Mouse (Mus musculus) adrenal gland, adult 8-10 months (tissue): ENCODE results near the gene Hspg2. TPM values are rescaled to one million over a fixed set of nuclear protein-coding genes. Genes with fewer than 3 reads are reported as not detected.

Experiments used
- DNase-seq: peaks from one replicate; pipeline ENCODE4 v3.0.0; 2022
- total RNA-seq, 4 experiments: library from RNA; stranded (reverse); gene quantifications; 2 replicates each; pipeline ENCODE4 v1.2.4; 2022

Gene Hspg2
- total RNA-seq, 4 experiments from 2014 or later = 107 to 236 (median 145) TPM

DNA sequence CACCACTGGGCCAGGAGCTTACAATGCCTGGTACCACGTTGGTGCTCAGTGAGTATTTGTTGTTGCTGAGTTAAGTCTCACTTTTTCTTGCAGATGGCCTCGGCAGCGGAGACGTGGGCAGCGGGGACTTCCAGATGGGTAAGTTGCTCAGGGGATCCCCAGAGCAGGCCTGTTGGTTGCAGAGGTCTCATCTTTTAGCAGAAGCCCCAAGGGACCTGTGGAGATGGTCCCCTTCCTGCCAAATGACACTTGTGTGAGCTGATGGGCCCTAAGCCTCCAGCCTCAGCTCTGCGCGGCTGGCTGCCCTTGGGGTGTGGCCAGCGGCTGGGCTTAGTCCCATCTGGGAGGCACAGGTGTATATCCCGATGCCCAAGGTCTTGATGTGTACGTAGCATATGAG lies 33.6 kb downstream of the Hspg2 start:
- DNase-seq = no peak

GRCm38 (mm10) chr4:137502801-137503200 lies 34.2 kb downstream of the Hspg2 start:
- DNase-seq = peak; percentile 81

DNA sequence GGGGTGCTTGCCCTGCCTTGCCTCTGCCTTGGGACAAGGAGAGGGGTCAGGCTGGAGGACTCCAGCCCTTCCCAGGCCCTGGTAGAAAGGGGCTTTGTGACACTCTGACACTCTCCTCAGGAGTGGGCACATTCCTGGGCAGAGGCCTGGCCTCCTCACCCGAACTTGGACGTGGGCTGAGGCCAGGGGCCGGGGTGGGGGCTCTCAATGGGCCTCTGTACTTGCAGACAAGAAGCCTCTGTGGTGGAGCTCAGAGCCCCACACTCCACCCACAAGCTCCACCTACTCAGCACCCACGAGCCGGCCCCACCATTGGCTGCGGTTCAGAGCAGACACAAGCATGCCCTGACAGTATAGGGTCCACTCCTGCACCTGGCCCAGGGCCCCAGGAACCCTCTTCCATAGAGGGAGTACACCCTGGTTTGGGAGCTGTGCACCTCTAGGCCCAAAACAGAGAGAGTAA lies 35.0 kb downstream of the Hspg2 start:
- no peak for DNase-seq

- DNase-seq = no peak
Measured at GRCm38 (mm10) chr4:137506629-137507028, 38.1 kb downstream of the Hspg2 start.

- DNase-seq = peak; percentile 57
Measured at GRCm38 (mm10) chr4:137509528-137509927, 41.0 kb downstream of the Hspg2 start.

GRCm38 (mm10) chr4:137510021-137510696 lies 41.6 kb downstream of the Hspg2 start:
- no peak for DNase-seq

GRCm38 (mm10) chr4:137512897-137513296 lies 44.3 kb downstream of the Hspg2 start:
- DNase-seq = no peak

GRCm38 (mm10) chr4:137517989-137518691 lies 49.6 kb downstream of the Hspg2 start:
- no peak for DNase-seq

GRCm38 (mm10) chr4:137518746-137519145 lies 50.2 kb downstream of the Hspg2 start:
- DNase-seq = no peak

- no peak for DNase-seq
Measured at GRCm38 (mm10) chr4:137520346-137520745, 51.8 kb downstream of the Hspg2 start.

DNA sequence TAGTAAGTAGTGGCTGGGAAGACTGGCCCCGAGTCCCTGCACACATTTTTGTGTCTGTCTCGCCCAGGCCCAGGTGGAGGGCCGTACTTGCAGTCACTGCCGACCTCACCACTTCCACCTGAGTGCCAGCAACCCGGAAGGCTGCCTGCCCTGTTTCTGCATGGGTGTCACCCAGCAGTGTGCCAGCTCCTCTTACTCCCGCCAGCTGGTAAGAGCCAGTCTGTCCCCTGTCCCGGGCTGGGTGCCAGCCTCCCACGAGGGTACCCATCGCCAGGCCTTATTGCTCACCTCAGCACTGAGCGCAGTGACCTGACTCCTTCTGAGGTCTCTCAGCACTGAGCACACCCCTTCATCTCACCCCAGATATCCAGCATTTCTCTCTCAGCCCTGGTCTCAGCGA lies 53.4 kb downstream of the Hspg2 start:
- DNase-seq = no peak

DNA sequence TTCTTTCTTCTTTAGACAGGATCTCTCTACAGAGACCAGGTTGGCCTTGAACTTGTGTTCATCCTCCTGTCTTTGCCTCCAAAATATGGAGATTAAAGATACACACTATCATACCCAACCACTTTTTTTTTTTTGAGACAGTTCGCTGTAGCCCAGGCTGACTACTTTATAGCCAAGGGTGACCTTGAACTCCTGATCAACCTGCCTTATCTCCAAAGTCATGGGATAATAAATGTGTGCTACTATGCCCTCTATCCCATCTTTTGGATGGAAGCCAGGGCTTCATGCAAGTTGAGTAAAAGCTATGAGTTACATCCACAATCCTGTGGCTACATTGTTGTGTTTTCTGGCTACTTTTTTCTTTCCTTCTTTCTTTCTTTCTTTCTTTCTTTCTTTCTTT lies 56.9 kb downstream of the Hspg2 start:
- no peak for DNase-seq

GRCm38 (mm10) chr4:137527368-137527767 lies 58.8 kb downstream of the Hspg2 start:
- no peak for DNase-seq

DNA sequence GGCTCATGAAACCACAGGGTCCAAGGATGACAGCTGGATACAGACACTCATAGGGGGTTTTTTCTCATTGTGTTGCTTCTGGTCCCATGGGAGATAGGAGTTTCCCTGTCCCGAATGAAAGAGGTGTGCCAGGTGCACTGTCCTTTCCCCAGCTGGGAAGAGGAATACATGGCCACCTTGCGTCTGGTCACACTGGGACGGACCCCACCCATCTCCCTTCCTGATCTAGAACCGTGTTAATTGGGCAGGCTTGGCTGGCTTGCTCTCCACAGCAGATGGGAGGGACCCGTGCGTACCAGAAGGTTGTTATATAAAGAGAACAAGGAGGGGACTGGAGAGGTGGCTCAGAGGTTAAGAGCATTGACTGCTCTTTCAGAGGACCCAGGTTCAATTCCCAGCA lies 59.3 kb downstream of the Hspg2 start:
- no peak for DNase-seq

DNA sequence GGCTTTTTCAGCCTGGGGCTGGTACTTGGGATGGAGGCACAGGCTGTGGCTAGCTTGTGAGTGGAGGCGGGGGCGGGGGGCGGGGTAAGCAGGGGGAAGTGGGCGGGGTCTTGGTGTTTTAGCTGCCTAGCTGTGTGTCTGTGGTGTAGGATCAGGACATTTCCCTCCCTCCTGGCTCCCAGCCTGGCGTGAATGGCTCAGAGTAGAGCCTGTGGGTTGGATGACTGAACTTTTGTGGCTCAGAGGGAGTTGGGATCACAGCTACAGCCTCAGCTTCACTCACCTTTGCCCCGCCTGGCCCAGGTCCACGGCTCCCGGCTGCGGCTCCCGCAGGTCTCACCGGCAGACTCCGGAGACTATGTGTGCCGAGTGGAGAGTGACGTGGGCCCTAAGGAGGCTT lies 71.8 kb downstream of the Hspg2 start:
- no peak for DNase-seq

GRCm38 (mm10) chr4:137542968-137543367 lies 74.4 kb downstream of the Hspg2 start:
- DNase-seq = no peak

- DNase-seq = no peak
Measured at GRCm38 (mm10) chr4:137545568-137545967, 77.0 kb downstream of the Hspg2 start.

DNA sequence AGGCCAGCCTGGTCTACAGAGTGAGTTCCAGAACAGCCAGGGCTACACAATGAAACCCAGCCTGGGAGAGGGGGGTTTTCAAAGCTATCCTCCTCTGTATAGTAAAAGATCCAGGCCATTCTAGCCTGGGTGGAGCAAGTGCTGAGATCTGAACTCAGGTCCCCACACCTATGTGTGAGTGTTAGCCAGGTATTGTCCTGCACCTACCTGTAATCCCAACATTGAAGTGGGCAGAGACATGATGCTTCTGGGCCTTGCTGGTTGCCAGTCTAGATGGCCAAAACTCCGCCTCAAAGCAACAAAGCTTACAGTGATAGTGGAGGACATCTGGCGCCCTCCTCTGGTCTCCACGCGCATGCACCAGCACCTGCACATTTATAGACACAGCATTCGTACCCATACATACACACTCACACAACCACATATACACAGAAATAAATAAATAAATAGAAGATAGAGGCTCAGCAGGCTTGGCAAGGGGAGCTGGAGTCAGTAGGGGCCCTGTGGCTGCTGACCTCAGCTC lies 77.5 kb downstream of the Hspg2 start:
- DNase-seq = no peak

DNA sequence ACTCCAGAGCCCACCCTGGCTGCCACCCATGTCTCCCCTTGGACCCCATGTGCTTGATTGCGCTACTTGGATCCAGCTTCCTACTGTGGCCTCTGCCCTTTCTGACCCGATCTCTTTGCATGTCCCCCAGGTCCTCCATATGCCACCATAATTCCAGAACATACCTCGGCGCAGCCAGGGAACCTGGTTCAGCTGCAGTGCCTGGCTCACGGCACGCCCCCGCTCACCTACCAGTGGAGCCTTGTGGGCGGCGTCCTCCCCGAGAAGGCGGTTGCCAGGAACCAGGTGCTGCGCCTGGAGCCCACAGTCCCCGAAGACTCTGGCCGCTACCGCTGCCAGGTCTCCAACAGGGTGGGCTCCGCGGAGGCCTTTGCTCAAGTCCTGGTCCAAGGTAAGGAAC lies 84.9 kb downstream of the Hspg2 start:
- no peak for DNase-seq

DNA sequence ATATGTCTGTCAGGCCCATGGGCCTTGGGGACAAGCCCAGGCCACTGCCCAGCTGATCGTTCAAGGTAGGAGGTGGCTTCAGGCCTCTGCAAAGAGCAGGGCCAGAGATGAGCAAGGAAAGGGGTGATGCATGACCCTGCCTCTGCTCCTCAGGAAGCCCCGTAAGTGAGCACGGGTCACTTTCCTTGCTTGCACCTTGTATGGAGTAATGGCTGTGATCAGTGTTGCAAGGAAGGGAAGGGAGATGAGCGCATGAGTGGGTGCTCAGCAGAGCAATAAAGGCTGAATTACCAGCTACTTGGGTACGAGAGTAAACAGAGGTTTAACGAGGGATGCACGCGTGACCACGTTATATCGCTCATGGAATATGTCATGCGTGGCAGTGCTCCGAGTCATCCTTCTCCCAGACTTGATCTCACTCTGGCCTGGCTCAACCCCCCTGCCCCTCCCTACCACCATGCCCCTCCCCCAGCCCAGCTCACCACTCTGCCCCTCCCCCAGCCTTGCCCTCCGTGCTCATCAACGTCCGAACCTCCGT lies 88.2 kb downstream of the Hspg2 start:
- no peak for DNase-seq

- DNase-seq = no peak
Measured at GRCm38 (mm10) chr4:137569873-137570272, 101.3 kb downstream of the Hspg2 start.

DNA sequence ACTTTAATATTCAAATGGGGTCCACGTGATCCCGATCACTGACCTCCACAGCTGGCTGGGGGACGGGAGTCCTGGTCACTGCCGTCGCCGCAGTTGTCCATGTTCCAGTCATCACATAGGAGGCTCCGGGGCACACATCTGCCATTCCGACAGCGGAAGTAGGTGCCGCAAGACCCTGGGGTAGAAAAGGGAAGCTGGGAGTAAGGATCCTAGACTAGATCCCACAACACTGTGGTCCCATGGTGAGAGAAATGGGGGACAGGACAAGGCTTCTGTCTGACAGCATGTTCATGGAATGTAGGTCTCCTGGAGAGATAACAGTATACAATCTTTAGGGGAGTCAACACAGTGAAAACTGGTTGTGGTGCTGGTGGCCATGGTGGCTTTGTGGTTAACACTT lies 105.9 kb downstream of the Hspg2 start, which contains the start of gene Ldlrad2:
Ldlrad2 (minus strand) TSS at position 101 of the 400 bp plus-strand sequence.
- DNase-seq = no peak

DNA sequence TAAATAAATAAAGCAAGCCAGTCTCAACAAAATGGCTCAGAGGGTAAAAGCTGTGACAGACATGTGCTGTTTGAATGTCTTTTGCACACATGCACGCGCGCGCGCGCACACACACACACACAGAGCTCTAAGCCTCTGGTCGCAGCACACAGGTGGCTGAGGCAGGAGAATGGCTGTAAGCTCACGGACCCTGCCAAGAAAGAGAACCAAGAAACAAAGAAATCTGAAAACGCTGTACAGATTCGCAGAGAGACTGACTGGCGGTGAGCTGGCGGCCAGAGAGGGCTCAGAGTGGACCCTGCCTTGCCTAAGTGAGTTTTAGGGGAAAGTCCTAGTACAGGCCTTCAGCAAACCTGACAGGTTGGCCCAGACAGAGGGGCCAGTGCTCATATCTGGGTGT lies 108.9 kb downstream of the Hspg2 start:
- no peak for DNase-seq
